Mouse (Mus musculus) left cerebral cortex, adult 18-20 months (tissue): ENCODE data around the gene Tacc2. TPM values are rescaled to one million over a fixed set of nuclear protein-coding genes. Genes with fewer than 3 reads are reported as not detected.

ENCODE experiments used
- DNase-seq, 2 experiments: peaks; one replicate each; pipeline ENCODE4 v3.0.0; 2021 to 2022; ENCODE audit warnings: low spot score in 2 of 2, mixed read lengths in 1 of 2
- total RNA-seq, 2 experiments: library from RNA; stranded (reverse); gene quantifications; 2 replicates each; pipeline ENCODE4 v1.2.3; 2021

Gene Tacc2
- total RNA-seq, 2 experiments from 2014 or later: 61.9 to 68.9 TPM

DNA sequence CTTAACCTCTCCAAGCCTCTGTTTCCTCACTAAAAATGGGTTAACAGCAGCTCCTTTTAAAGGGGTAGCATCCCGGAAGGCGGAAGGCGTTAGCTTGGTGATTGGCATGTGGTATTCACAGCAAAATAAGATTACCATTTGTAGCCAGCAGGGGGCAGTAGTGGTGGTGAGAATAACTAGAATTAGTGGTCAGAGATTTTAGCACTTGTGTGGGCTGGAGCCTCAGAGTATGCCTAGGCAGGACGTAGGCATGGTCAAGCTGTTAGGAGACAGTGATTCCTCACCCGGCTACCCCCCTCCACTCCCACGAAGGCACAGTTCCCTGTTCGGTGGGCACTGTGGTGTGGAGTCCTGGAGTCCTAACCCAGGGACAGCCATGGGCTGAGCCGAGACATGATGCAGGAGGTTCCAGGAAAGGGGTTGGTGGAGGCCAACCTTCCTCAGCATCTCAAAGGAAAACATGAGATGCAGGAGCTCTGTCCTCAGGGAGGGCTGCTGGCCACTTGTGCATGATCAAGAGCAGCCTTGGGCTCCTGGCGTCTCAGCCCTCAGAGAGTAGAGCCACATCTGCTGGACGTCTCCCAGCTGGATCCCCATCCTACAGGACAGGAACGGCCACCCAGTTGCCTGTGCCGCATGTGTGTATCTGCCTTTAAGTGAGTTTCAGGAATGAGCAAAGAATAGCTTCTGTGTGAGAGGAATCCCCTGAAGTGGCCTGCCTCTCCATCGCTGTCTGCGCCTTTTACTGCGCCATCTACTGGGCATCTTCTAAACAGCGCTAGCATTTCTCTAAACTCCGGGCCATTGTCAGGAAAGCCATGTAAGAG lies 185.0 kb downstream of the Tacc2 start:
- peak; percentile 79 to 80 for DNase-seq

DNA sequence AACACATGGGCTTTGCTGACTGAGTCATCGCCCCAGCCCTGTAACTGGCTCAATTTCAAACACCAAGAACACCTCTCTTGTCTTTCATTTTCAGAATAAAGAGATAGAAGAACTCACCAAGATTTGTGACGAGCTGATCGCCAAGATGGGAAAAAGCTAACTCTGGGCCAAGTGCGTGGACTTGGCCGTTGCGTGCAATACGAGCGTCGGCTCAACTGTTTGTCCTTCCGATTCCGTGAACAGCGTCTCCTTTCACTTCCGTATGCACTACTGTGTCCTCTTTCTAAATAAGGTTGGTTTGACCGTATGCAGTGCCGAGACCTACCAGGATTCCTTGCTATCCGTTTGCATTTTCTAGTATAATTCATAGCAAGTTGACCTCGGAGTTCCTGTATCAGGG lies 186.9 kb downstream of the Tacc2 start:
- no peak for DNase-seq

DNA sequence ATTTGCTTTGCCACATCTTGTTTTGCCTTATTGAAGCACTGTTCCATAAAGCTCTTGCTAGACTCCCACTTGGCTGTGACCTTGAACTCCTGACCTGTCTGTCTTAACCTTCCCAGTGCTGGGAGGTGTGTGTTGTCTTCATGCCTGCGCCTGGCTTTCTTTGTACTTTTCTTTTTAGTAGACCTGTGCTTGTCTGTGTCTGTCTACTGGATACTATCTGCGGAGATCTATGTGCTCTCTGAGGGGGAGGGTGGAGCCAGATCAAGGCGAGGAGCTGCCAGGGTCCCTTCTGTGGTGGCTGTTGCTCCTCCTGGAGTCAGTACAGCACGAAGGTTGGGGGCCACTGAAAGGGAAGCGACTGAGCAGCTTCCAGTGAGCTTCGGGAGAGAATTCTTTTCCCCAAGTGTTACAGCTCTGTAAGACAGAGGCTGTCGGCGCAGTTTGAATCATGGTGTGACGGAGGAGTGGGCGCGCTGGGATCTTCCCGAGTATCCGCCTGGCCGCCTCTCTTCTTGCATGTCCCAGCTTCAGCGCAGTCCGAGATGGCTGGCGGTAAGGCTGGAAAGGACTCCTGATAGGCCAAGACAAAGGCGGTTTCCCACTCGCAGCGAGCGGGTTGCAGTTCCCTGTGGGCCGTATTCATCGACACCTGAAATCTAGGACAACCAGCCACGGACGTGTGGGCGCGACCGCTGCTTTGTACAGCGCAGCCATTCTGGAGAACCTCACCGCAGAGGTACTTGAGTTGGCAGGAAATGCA lies 189.4 kb downstream of the Tacc2 start:
- peak in 1 of 2 experiments; percentile 21 for DNase-seq

DNA sequence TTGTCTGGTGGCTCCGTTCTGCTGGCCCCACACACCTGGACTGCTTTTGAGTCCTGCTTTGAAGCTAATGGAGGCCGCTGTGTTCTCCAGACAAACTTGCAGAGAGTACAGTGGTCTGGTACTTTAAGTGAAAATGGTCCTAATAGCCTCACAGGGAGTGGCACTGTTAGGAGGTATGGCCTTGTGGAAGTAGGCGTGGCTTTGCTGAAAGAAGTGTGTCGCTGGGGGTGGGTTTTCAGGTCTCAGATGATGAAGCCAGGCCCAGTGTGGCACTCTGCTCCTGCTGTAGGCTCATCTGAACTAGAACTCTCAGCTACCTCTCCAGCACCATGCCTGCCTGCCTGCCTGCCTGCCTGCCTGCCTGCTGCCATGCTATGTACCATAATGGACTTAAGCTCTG lies 190.9 kb downstream of the Tacc2 start:
- DNase-seq: no peak

DNA sequence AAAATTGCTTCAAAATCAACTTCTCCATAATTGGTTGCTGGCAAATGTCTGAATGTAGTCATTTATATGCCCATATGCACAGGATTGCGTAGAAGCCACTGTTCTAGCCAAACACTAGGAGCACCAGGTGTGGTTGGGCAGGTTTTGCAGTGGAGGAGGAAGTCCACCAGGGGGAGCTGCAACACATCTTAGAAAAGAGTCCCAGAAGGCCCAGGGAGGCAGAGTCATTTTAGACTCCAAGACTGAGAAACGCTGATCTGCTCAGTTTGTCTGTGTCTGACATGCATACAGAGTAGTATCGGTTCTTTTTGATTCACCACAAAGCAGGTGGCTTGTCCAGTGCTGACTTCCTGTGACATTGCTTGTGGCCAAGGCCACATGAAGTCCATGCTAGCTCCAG lies 193.5 kb downstream of the Tacc2 start:
- DNase-seq: peak; percentile 84 to 94

DNA sequence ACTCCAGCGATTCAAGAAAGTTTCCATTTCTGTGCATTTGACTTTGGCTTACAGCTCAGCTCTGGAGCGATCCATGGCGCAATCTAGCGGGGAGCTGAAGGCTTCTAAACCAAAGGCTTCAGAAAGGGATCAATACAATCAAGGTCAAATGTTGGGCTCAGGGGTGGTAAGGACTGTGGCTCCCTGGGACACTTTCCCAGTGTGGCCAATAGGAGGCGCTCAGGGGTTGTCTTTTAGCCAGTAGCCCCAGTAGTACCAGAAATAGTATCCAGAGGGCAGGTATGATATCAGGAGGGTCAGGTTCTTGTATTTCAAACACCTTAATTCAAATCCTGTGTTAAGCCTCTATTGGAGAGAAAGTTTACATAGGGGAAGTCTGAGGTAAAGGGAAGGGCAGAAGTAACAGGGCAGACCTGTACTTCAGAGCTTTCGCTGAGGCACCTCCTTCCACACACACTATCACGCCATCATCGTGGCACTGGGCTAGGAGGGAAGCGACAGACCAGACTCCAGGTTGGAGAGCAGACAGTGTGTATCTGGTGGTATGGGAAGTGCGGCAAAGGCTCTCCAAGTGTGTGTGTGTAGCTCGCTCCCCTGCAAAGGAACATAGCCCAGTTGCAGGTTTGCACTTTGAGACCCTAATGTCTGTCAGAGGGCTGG lies 196.1 kb downstream of the Tacc2 start:
- DNase-seq: peak in 1 of 2 experiments; percentile 36

DNA sequence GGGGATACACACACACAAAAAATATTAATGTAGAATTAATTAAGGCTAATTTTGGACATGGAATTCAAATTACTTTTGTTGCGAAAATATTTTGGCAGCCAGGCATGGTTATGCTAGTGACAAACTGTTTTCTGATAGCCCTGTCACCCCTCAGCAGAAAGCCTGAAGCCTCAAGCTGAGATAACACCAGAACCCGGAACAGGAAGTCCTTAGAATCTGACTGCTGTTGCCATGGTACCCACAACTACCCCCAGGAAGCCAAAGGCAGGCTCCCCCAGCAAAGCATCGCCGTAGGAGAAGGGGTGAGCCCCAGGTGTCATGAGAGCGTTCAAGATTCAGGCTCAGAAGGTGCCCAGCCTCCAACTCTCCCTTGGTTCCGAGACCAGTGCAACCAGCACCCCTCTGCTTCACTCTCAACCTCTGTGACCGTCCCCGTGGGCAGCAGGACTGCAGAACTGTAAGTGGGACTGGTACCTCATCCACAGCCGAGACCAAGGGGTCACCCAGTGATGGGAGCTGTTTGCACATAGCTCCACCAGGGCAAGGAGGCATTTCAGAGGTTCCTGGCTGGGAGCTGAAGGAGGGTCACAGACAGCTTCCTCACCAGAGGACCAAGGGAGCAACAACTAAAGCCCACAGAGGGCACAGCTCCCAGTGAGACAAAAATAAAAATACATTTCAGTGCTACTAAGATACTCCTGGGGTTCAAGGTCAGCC lies 196.8 kb downstream of the Tacc2 start, which contains the start of gene Btbd16:
TSS of gene Btbd16 (plus strand) at position 156 of the 717 bp plus-strand sequence.
- no peak for DNase-seq

DNA sequence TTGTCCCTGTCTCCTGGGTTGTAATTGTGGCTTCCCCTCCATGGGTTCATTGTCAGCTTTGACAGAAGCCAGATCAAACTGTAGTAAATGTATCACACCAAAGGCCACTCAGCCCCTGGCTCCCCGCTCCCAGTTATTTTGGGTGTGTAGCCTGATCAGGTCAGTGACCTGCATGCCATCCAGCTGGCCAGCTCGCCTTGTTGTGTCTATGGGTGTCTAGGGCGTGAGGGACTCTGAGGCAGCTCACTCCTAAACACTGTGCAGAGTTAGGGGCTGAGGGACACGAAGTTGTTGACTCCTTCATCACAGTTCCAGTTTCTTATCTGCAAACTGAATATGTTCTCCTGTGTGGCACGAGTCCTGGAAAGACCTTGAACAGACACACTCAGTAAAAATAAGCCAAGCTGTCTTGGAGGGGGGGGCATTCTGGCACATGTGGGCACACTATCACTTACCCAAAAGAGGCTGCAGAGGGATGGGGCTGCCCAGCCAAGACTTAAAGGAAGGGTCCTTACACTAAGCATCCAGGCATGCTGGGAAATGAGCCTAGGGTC lies 203.7 kb downstream of the Tacc2 start:
- DNase-seq: no peak

DNA sequence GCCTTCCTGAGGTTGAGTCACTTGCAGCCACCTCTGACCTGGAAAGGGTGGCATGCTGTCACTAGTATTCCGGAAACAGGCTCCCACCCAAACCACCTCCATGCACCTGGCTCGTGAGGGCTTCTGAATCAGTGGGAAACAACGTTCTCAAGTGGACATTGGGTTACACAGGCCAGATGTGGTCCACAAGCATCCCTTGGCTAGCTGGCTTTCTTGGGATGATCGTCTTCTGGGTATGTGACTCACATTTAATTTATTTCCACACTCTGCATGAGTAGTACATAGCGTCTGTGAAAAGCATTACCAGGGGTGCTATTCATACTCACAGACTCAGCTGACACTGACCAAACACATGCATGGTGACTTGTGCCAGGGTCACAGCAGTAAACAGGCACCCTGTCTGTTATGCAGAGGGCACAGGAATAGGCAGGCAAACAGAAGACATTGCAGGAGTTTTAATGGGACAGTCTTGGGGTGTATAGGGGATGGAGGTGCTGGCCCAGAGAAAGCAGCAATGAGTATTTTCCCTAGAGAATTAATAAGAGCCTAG lies 205.3 kb downstream of the Tacc2 start:
- no peak for DNase-seq

DNA sequence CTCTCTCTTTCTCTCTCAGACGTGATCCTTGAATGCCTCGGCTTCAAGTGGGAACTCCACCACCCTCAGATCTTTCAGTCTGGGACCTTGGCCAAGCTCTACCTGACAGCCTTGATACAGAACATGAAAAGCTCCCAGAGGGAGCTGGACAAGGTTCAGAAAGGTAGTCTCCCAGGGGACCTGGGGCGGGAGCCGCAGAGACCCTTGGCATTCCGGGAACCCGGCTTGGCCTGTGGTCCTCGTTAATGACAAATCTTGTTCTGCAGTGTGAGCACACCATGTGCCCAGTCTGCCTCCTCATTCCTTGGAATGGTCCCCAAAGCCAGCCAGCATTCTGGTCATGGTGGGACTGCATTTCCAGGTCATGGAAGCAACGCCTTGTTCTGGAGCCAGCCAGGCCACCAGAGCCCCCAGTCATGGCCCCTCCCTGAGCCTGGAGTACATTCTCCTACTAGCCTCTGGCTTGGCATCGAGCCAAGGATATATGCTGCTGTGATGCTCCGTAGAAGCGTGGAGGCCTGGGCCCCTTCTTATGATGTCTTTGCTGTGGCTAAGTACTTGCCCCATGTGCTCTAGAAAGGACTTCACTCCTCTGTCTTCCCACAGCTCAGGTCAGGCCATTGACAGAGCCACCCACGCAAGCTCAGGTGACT lies 208.8 kb downstream of the Tacc2 start:
- DNase-seq: no peak

DNA sequence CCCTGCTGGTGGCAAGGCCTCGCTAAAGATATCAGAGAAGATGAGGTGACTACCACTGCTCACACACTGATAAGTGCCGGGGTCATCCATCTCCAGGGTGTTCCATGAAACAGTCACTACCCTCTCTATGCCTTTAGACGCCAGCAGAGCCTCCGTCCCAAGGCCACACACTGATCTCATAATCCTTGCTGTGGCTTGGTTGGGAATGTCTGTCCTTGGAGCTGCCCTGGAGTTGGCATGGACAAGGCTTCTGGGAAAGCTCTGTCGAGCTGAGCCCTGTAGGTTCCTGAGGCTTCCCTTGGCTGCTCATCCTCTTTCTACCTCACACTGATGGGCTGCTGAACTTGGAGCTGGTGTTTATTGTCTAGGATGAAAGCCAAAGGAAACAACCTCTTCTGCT lies 209.5 kb downstream of the Tacc2 start:
- DNase-seq: no peak

DNA sequence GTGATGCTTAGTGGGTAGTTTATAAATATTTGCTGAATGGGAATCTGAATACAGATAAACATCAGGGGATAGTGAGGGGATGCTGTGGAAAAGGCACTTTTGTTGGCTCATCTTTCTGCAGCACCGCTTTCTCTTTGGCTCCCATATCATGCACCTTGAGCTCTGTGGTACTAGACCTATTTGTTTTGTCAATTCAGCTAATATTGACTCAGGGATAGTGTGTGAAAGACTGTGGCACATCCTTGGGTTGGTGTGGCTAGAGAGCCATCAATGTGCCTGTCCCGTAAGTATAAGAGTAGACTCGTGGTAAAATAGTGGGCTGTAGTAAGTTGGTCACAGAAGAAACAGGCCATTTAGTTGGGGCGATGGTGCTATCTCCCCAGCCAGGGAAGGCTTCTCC lies 210.3 kb downstream of the Tacc2 start:
- no peak for DNase-seq

DNA sequence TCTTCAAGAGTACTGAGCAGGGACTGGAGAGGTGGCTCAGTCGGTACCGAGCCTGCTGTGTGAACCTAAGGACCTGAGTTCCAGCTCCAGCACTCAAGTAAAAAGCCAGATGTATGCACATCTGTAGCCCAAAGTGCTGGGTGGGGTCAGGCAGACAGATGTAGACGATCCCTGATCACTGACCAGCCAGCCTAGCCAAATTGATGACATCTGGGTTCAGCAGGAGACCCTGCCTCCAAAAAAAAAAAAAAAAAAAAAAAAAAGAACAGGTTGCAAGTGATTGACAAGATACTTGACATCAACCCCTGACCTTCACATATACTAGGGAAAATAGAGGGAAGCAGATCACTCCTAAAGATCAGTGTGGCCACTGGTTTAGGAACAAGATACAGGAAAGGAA lies 211.7 kb downstream of the Tacc2 start:
- DNase-seq: no peak

DNA sequence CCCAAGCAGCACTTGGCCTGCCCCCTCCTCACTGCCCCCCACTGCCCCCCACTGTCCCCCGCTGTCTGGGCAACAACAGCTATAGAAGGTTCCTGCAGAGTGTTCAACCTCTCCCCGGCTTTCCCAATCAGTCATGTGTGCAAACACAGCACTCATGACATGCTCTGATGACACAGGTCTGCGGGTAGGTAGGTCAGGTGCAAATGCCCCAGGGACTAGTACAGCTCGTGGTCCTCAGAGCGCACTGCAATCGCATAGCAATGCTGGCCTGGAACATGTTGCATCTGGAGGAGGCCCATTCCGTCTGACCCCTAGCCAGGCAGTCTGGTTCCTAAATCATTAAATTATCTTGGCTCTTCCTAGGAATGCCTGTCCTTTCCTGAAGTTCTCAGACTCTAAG lies 212.2 kb downstream of the Tacc2 start:
- DNase-seq: no peak

DNA sequence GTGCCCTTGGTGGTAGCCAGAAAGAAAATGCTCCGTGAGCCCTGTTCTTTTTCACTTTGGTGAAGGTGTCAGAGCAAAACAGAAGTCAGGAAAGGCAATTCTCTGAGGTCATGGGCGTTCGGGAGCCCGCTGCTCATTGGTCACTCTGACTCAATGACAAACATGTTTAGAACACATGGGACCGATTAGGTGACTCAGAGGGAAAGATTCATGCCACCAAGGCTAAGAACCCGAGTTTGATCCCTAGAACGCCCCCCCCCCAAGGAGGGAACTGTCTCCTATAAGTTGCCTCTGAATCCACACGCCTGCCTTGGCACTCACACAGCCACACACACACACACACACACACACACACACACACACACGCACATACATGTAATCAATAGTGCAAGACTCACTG lies 216.4 kb downstream of the Tacc2 start:
- DNase-seq: no peak

DNA sequence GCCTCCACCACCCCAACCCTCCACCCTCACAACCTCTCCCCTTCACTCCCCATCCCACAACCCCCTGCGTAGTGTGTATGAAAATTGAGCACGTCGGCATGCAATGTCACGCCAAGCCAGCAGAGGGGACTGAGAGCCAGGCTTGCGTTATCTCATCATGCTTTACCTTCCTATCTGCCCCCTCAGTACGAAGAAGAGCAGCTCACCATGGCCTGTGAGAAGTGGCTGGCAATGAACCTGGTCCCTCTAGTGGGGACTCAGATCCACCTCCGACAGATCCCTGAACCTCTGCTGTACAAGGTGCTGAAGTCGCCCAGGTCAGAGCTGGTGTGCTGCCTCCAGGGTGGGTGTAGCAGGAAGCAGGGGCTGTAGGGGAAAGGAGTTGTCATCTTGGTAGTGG lies 219.5 kb downstream of the Tacc2 start:
- no peak for DNase-seq

DNA sequence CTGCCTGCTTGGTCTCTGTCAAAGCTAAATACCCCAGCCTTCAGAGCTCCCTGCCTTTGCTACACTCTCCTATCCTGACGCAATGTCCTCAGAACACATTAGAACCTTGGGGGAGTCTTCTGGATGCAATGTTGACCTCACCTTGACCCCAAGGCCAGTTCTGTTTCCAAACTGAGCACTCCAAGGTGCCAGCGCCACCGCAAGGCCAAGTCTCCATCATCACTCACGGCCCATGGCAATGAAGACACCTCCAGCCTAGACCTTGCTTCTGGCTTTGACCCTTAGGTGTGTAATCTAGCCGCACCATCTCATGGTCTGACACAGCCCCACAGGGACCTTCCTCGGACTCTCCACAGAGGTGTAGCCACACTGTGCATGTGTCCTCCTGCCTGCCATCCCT lies 220.3 kb downstream of the Tacc2 start:
- DNase-seq: no peak

DNA sequence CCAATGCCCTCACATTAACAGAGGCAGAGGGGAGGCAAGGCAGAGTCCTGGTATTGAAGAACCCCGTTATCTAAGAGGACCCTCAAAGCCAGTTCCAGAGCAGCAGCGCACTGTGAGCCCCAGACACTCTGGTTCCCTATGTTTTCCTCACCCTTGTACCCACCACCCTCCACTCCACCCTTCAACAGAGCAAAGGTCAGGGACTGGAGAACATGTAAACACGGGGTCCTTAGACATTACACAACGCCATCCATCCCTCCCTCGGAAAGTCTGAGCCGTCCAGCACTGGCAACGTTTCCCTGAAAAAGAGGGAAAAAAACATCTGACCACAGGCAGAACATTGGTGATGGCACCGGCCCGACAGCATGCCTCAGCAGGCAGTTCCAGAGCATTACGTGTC lies 222.2 kb downstream of the Tacc2 start:
- DNase-seq: no peak

DNA sequence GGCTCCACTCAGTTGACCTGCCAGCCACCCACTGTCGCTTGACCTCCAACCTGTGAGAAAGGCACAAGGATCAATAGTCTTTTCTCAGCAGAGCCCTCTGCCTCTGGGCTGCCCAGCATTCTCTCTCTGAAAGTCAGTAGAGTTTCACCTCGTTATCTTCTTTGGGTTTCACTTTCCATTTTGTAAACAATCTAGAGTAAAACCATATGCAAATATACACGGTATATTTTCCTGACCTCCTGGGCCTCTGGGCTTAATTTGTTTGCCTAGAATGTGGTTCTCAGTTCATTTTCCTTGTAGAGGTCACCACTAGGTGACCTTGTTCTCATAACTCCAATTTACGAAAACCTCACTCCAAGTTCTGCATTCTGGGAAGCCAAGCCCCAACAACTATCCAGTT lies 223.4 kb downstream of the Tacc2 start:
- no peak for DNase-seq

DNA sequence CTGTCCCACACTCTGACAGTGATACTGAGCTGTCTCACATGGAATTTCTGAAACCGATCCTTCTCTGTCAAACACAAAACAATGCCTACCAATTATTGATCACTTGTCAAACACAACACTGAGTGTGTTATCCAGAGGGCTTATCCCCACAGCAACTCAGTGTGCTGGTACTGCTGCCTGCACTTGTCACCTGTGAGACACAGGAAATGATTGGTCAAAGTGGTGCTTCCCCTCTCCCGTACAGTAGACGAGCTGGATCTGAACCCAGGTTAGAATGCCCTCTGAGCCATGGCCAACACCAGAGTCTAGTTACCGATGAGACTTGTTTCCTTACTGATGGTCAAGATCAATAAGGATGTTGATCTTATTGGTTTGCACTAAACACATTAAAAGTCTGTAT lies 224.6 kb downstream of the Tacc2 start:
- DNase-seq: no peak
